Mouse (Mus musculus) embryonic facial prominence, embryonic 10.5 days (tissue): ENCODE measurements at regions not wholly inside any gene's neighbourhood (a gene's known extent, or its start where the extent isn't known, plus 50 kb on each side); places are given as distances from the start of the nearest gene placed in this dataset.

Experiments used
- DNase-seq: peaks from one replicate; pipeline ENCODE4 v3.0.0-alpha.2; 2017; ENCODE audit warnings: low spot score
- H3K27ac ChIP-seq: fragments of 300-500 bp; sonication (generic); replicated peaks from 2 replicates; pipeline ENCODE4 v1.5.1; 2016; ENCODE audit warnings: mild to moderate bottlenecking
- H3K27me3 ChIP-seq: fragments of 300-500 bp; sonication (generic); replicated peaks from 2 replicates; pipeline ENCODE4 v1.6.1; 2016; ENCODE audit warnings: low read depth, mild to moderate bottlenecking; ENCODE audit not compliant: poor library complexity, severe bottlenecking
- H3K36me3 ChIP-seq: fragments of 300-500 bp; sonication (generic); replicated peaks from 2 replicates; pipeline ENCODE4 v1.6.1; 2016; ENCODE audit warnings: mild to moderate bottlenecking, moderate library complexity
- H3K4me1 ChIP-seq: fragments of 300-500 bp; sonication (generic); 2 replicates; pipeline ENCODE4 v1.6.1; 2016
- H3K4me3 ChIP-seq: fragments of 300-500 bp; sonication (generic); 2 replicates; pipeline ENCODE4 v1.5.1; 2016; ENCODE audit warnings: mild to moderate bottlenecking, moderate library complexity
- H3K9me3 ChIP-seq: fragments of 300-500 bp; sonication (generic); 2 replicates; pipeline ENCODE4 v1.6.1; 2016; ENCODE audit warnings: mild to moderate bottlenecking
- WGBS: fragments of 180-500 bp; shearing (Covaris S2); methylation state at CpG from one replicate; pipeline ENCODE4 v1.1.7; 2016; 5-methylcytosine and 5-hydroxymethylcytosine counted together

GRCm38 (mm10) chr14:16136187-16136586 is 112.9 kb upstream of the Ngly1 start:
- Histone ChIP-seq H3K36me3 (no peaks in the 10 kb centered on the region), H3K4me1 (no peaks in the 10 kb centered on the region), H3K9me3 (no peaks in the 10 kb centered on the region), H3K27ac (no peak overlapping the region), H3K27me3 (no peaks in the 10 kb centered on the region), H3K4me3 (no peak overlapping the region)
- no peak for DNase-seq
- WGBS: 89% methylated on average over 3 of the region's 3 CpGs

DNA sequence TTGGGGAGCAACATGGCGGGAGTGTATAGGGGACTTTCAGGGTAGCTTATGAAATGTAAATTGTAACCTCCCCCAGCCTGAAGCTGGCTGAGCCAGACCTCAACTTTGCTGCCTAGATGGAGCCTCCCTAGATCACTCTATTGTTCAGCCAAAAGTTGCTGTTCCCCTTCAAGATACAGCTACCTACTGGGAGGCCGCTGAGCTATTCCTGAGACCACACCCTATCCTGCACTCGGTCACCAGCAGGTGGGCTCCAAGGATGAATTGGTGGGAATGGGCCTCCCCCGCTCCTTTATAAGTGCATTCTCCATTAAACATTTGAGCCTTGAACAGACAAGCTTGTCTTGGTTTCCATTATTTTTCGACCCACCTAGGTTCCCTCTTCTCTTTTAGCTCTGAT is 104.8 kb upstream of the Ngly1 start:
- Histone ChIP-seq H3K36me3 (no peaks in the 10 kb centered on the region), H3K4me1 (no peaks in the 10 kb centered on the region), H3K27ac (no peak overlapping the region), H3K27me3 (no peaks in the 10 kb centered on the region), H3K9me3 (no peaks in the 10 kb centered on the region), H3K4me3 (no peak overlapping the region)
- DNase-seq: no peak
- 86% methylated on average over 5 of the region's 5 CpGs for WGBS

DNA sequence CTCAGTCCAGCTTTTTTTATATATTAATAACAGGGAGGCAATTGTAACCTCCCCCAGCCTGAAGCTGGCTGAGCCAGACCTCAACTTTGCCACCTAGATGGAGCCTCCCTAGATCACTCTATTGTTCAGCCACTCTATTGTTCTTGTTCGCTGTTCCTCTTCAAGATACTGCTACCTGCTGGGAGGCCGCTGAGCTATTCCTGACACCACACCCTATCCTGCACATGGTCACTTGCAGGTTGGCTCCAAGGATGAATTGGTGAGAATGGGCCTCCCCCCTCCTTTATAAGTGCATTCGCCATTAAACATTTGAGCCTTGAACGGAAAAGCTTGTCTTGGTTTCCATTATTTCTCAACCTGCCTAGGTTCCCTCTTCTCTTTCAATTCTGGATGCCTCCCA is 102.3 kb upstream of the Ngly1 start:
- Histone ChIP-seq H3K4me1 (no peaks in the 10 kb centered on the region), H3K4me3 (no peak overlapping the region), H3K9me3 (no peaks in the 10 kb centered on the region), H3K36me3 (no peaks in the 10 kb centered on the region), H3K27me3 (no peaks in the 10 kb centered on the region), H3K27ac (no peak overlapping the region)
- DNase-seq: no peak
- WGBS: 50% methylated on average over 4 of the region's 4 CpGs

DNA sequence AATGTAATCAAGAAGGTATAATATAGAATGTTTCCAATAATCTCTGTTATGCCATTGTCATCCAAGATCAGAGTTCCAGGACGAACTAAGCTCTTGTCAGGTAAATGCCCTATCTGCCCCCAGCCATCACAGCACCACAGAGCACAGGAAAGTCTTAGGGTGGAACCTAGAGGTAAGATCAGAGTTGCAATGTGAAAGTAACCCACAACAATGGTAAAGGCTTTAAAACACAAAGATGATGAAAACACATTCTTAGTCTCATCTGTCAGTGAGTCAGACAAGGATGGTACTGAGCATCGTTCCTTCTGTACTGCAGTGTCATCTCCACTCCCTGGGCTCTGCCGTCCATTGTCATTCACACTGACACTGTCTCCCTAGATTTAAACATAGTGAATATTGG is 97.3 kb upstream of the Ngly1 start:
- H3K4me1 ChIP-seq: no peaks in the 10 kb centered on the region
- H3K27me3 ChIP-seq: no peaks in the 10 kb centered on the region
- no peak overlapping the region for H3K27ac ChIP-seq
- WGBS: 86% methylated on average over 3 of the region's 3 CpGs
- H3K36me3 ChIP-seq: no peaks in the 10 kb centered on the region
- no peak for DNase-seq
- no peaks in the 10 kb centered on the region for H3K9me3 ChIP-seq
- no peak overlapping the region for H3K4me3 ChIP-seq

GRCm38 (mm10) chr14:16152702-16153101 is 96.4 kb upstream of the Ngly1 start:
- WGBS: 64% methylated on average over 3 of the region's 3 CpGs
- H3K4me1 ChIP-seq: no peaks in the 10 kb centered on the region
- H3K4me3 ChIP-seq: no peak overlapping the region
- no peaks in the 10 kb centered on the region for H3K27me3 ChIP-seq
- DNase-seq: no peak
- no peak overlapping the region for H3K27ac ChIP-seq
- no peaks in the 10 kb centered on the region for H3K9me3 ChIP-seq
- no peaks in the 10 kb centered on the region for H3K36me3 ChIP-seq

DNA sequence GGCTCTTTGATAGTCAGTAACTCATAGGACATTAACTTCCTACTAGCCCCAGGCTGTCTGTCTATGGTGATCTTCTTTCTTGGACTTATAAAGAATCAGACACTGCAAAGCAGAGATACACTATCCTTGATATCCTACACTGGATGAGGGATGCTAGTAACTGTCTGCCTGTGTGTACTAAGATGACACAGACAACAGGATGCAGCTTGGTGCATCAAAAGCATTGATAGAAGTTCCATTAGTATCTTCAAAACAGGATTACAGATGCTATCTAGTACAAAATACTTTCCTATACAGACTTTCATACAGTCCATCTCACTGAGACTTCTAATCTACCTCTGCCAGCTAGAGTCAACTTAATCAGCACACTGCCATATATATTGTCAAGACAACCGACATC is 94.0 kb upstream of the Ngly1 start:
- Histone ChIP-seq H3K4me1 (no peaks in the 10 kb centered on the region), H3K9me3 (no peaks in the 10 kb centered on the region), H3K4me3 (no peak overlapping the region), H3K36me3 (no peaks in the 10 kb centered on the region), H3K27me3 (no peaks in the 10 kb centered on the region), H3K27ac (no peak overlapping the region)
- DNase-seq: no peak
- WGBS: 75% methylated on average over 1 of the region's 1 CpGs

GRCm38 (mm10) chr14:16170226-16170625 is 78.9 kb upstream of the Ngly1 start:
- no peaks in the 10 kb centered on the region for H3K4me1 ChIP-seq
- no peak for DNase-seq
- 68% methylated on average over 1 of the region's 1 CpGs for WGBS
- no peak overlapping the region for H3K4me3 ChIP-seq
- no peak overlapping the region for H3K27ac ChIP-seq
- H3K9me3 ChIP-seq: no peaks in the 10 kb centered on the region
- H3K36me3 ChIP-seq: no peaks in the 10 kb centered on the region
- H3K27me3 ChIP-seq: no peaks in the 10 kb centered on the region

DNA sequence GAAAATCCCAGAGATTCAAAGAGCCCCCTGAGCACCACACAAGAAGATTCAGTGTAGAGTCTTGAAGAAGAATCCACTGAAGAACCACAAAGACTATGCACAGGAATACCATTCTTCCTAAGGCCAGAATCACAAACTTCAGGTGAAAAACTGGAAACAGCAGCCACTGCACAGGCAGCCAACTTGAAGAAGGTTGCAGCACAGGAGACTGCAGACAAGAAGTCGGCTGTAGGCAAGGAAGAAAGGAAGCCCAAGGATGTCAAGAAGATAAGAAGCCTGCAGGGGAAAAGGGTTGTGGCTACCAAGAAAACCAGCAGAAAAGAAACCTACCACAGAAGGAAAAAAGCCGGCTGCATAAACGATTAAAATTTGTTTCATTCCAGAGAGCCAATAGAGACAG is 76.8 kb upstream of the Ngly1 start:
- 88% methylated on average over 3 of the region's 3 CpGs for WGBS
- Histone ChIP-seq H3K4me3 (no peak overlapping the region), H3K27ac (no peak overlapping the region), H3K27me3 (no peaks in the 10 kb centered on the region), H3K36me3 (no peaks in the 10 kb centered on the region), H3K4me1 (no peaks in the 10 kb centered on the region), H3K9me3 (no peaks in the 10 kb centered on the region)
- DNase-seq: no peak

GRCm38 (mm10) chr14:16173292-16173691 is 75.8 kb upstream of the Ngly1 start:
- H3K4me1 ChIP-seq: no peaks in the 10 kb centered on the region
- DNase-seq: no peak
- H3K27ac ChIP-seq: no peak overlapping the region
- H3K9me3 ChIP-seq: no peaks in the 10 kb centered on the region
- H3K36me3 ChIP-seq: no peaks in the 10 kb centered on the region
- no peaks in the 10 kb centered on the region for H3K27me3 ChIP-seq
- H3K4me3 ChIP-seq: no peak overlapping the region
- WGBS: 69% methylated on average over 3 of the region's 3 CpGs

- 86% methylated on average over 3 of the region's 3 CpGs for WGBS
- Histone ChIP-seq H3K27me3 (no peaks in the 10 kb centered on the region), H3K27ac (no peak overlapping the region), H3K9me3 (no peaks in the 10 kb centered on the region), H3K4me3 (no peak overlapping the region), H3K36me3 (no peaks in the 10 kb centered on the region), H3K4me1 (no peaks in the 10 kb centered on the region)
- DNase-seq: no peak
Observed at GRCm38 (mm10) chr14:16178227-16178626, 70.9 kb upstream of the Ngly1 start.

DNA sequence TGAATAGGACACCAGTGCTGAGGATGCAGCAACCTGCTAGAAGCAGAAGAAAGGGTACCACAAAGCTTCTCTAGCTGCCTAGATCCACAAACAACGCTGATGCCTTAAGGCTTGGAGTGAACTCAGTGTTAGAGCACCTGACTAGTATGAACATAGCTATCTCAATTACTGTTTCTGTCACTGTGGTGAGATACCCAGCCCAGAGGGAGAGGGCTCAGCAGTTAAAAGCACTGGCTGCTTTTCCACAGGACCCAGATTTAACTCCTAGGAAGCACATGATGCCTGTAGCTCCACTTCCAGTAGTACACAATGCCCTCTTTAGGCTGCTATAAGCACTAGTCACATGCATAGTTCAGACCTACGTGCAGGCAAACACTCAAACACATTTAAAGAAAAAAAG is 67.3 kb upstream of the Ngly1 start:
- Histone ChIP-seq H3K4me1 (no peaks in the 10 kb centered on the region), H3K36me3 (no peaks in the 10 kb centered on the region), H3K27me3 (no peaks in the 10 kb centered on the region), H3K9me3 (no peaks in the 10 kb centered on the region), H3K4me3 (no peak overlapping the region), H3K27ac (no peak overlapping the region)
- DNase-seq: no peak
- WGBS: 73% methylated on average over 2 of the region's 2 CpGs

GRCm38 (mm10) chr14:16185246-16185645 is 63.8 kb upstream of the Ngly1 start:
- H3K36me3 ChIP-seq: no peaks in the 10 kb centered on the region
- no peak for DNase-seq

More at GRCm38 (mm10) chr14:16185246-16185645, 63.8 kb upstream of the Ngly1 start:
- H3K27ac ChIP-seq: no peak overlapping the region
- H3K27me3 ChIP-seq: no peaks in the 10 kb centered on the region
- no peaks in the 10 kb centered on the region for H3K4me1 ChIP-seq
- no peak overlapping the region for H3K4me3 ChIP-seq
- H3K9me3 ChIP-seq: no peaks in the 10 kb centered on the region
